Mouse (Mus musculus) heart, adult 8-10 months (tissue): Measurements from ENCODE around the gene Dock2. TPM values are rescaled to one million over a fixed set of nuclear protein-coding genes. Genes with fewer than 3 reads are reported as not detected.

ENCODE experiments used
- DNase-seq: peaks from one replicate; pipeline ENCODE4 v3.0.0; 2022; ENCODE audit warnings: low spot score
- total RNA-seq, 4 experiments: library from RNA; stranded (reverse); gene quantifications; 2 replicates each; pipeline ENCODE4 v1.2.4; 2022

The Dock2 gene
- total RNA-seq, 4 experiments from 2014 or later: 1.3 to 5.2 (median 1.8) TPM

DNA sequence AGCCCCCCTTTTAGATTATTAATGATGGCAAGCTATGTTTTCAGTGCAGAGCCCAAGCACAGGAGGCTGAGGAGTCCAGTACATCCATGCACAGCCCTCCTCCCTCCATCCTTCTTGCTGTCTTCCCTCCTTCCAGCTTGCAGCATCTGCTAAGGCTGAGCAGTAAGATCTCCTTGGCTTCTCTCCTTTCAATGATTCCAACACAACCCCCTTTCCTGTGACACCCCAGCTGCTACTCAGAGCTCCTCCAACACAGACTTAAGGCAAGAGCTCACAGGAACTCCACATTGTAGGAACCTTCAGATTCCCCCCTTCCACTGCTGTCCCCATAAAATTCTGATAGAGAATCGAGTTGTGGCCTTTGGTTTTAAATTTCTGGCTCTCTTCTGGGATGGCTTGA, 580.9 kb downstream of the Dock2 start:
- DNase-seq: no peak

DNA sequence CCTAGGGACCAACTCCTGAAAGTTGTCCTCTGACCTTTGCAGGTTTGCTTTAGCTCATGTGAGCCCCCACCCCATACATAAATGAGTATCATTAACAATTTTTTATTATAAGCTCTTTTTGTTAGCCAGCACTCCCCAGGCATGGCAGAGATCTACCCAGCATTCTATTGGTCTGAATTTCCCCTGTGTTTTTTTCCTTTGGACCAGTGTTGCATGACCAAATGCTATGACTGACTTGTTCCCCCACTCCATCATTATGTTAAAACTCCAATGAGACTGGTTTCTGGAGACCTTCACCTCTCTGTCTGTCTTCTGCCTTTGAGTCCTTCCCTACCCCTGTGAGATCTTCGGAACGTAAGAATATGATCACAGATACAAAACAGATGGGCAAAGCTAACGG, 588.5 kb downstream of the Dock2 start:
- DNase-seq: no peak

DNA sequence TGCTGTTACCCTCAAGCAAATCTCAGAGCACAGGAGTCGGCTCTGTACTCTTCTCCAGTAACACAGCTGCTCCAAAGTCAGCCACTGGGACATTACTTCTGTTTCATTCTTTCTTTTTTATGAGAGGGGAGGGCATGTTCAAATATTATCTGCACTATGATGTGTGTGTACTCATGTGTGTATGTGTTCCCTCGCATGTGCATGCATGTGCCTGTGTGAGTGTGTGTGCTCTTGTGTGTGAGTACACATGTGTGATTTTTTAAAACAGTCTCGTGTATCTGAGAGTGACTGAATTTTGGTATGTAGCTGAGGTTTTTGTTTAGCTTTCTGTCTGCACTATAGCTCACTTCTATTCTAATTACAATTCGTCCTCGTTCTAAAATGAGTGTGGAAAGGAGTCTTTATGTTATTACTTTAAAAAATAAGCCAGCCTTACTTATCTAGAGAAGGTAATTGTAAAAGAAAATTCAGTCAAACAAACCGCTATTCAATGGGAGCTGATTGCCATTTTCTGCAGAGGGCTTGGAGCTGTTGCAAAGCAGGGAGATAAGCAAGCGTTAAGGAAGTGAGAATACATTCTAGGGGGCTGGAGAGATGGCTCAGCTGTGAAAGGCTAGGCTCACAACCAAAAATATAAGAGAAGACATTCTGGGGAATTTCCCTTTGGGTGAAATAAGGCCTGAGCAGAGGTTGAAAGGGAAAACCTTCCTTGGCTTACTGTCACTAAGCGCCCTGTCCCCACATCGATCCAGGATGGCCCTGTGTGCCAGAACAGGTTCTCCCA, 589.3 kb downstream of the Dock2 start:
- no peak for DNase-seq

DNA sequence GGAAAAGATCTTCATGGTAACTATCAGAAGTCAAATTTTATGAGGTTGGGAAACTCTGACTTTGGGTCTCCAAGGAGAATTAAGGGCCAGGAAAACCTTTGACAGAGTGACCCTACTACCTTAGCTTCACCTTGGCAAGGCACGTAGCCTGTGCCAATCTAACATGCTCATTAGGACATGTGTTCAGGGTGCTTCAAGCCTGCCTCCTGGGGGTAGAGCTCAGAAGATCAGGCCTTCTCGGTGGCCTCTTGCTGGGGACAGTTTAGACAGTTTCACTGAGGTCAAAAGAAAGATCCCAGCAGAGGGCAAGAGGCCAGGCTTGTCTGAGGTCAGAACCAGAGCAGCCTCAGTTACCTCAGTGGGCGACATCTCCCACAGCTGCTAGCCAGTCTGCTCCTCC, 590.0 kb downstream of the Dock2 start:
- no peak for DNase-seq

DNA sequence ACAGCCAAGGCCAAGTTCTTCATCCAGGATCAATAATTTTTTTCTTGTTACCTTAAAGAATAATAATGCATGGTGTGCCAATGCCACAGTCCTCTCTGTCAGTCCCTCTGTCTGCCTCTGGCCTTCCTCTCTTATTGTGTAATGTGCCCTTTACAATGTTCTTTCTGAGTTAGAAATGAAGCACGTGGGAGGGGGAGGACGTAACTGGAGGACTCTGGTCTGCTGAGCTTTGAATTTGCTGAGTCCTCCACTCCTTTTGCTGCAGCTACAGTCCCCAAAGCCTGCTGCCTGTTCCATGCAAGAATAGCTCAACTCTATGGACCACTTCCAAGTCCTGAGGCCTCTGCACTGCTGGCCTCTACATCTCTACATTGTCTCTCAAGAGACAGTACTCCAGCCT, 599.4 kb downstream of the Dock2 start:
- DNase-seq: peak; percentile 30

DNA sequence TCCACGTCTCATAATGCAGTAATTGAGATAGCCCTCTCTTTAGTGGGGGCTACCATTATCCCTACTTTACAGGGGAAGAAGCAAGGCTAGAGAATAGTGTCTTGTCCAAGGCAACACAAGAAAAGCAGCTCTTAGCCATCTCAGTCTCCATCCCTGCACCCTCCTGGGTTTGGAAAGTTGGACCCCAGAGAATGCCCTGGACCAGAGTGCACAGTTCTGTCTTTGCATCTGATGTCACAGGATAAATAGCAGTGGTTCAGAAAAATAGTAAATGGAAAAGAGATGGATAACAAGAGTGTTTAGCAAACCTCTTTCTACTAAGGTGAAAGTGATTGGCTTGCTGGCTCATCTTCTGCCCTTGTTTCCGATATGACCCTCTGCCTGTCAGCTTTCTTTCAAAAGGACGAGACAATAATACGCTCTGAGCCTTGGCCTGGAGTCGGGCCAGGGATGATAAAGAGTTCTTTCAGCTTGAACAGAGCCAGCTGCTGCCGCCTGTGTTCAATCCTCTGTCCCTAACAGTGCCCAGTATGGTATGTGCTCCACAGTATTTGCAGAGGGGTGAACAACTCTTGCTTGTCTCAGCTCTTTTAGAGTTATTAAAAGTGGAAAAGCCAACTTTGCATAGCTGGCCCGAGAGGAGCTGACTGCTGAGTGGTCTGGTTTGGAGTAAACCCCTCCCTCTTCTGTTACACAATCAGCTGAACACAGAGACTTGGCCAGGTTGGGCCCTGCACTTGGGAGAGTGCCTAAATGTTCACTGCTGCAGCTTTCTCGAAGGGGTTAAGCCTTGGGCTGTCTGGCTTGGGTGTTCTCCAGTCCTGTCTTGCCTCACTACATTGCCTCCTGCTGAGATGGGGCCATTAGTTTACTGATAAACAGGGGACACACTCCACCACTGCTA, 602.2 kb downstream of the Dock2 start:
- peak; percentile 61 for DNase-seq

DNA sequence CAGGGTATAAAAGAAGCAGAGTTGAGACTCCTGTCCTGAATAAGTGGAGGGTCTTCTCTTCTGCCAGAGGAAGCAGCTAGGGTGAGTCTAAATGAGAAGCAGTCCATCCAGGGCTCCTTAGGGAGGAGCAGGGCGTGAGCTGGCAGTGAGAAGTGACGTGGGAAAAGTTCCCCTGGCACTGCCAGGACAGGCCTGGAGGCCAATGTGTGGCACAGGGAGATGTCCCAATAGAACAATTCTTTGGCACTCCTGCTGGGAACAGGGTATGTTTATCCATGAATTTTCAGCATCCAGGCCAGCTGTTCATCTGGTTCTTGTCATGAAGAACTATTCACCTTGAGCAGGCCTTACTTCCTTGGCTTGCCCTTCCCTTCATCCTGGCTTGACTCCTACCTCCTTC, 604.9 kb downstream of the Dock2 start:
- no peak for DNase-seq

Other genes starting within 250 kb of the Dock2 start
- under 1 TPM in 3 of 4 experiments, not detected in 1; 0.12 to 0.26 (median 0.22) TPM for gene Spdl1, start 49.7 kb upstream of the Dock2 start, total RNA-seq